Mouse (Mus musculus): ENCODE results near the gene Ccdc87. TPM values are rescaled to one million over a fixed set of nuclear protein-coding genes. Genes with fewer than 3 reads are reported as not detected.
A peak's percentile ranks its signal among the peaks of the same experiment; 100 is the strongest.
"Not testable (repeated sequence)": the region's sequence is repeated elsewhere in the genome, so short reads cannot be mapped to it uniquely, and the experiment has no call there.

Gene Ccdc87
- total RNA-seq, 2 experiments from 2014 or later, result not detected

DNA sequence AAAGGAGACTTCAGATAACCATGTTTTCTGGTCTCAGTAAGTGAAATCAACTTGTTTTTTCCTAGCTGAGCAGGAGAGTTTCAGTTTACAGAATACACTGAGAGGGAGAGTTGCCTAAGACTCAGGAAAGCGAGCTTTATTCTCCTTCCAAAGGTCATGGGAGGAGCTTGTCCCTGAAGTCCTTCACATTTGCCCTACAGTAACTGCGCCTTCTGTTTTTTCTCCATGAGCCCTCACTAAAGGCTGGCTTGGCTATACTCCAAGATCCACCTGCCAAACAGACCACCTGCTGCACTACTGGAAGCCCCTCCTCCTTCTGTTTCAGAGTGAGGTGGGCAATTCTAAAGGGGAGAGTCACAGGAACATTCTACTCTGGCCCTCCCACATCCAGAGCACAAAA, 3.1 kb upstream of the Ccdc87 start:
- intact Hi-C loops (cut with DNase I), result loop anchor here (5.0 kb wide), 1 partner anchor 209 kb away; the partner anchor contains the start of gene Rce1
- no peak for DNase-seq (ENCODE audit: low spot score)

GRCm38 (mm10) chr19:4837049-4837448, 2.1 kb upstream of the Ccdc87 start:
- DNase-seq (ENCODE audit: low spot score), result no peak
- intact Hi-C loops (cut with DNase I), result loop anchor here (5.0 kb wide), 1 partner anchor 210 kb away; the partner anchor contains the start of gene Rce1

DNA sequence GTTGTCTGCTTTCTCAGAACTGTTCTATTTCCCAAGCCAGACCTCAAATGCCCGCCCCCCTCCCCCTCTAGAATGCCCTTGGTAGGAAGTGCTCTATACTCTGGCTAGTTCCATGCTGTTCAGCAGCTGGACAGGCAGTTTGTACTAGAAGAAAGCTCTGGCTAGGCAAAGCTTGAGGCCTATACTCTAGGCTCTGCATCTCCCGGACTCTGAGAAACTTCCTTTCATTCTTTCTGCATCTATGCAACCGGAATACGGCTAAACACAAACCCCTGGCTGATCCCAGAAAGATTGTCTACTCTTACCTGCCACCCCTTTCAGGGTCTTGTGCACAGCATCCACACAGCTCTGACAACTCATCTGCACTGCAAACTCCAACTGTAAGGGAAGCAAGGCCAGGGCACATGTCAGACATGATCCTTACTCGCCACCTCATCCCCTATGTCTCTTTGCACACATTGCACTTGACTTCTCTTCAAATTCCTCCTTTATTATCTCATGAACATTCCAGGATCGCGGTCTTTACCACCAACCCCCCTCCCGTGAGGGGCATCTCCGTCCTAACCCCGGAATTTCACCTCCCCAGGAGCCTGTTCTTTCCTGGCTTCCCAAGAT, 533 bp upstream of the Ccdc87 start:
- intact Hi-C loops (cut with DNase I), result loop anchor here (5.0 kb wide), 1 partner anchor 211 kb away; the partner anchor contains the start of gene Rce1
- DNase-seq (ENCODE audit: low spot score), result no peak

GRCm38 (mm10) chr19:4840848-4841247, 1.7 kb downstream of the Ccdc87 start:
- no peak for DNase-seq (ENCODE audit: low spot score)
- intact Hi-C loops (cut with DNase I), result no loop called here

GRCm38 (mm10) chr19:4842611-4843010, 3.4 kb downstream of the Ccdc87 start:
- intact Hi-C loops (cut with DNase I), result no loop called here
- no peak for DNase-seq (ENCODE audit: low spot score)

GRCm38 (mm10) chr19:4845846-4846245, 6.7 kb downstream of the Ccdc87 start:
- intact Hi-C loops (cut with DNase I), result no loop called here
- no peak for DNase-seq (ENCODE audit: low spot score)

DNA sequence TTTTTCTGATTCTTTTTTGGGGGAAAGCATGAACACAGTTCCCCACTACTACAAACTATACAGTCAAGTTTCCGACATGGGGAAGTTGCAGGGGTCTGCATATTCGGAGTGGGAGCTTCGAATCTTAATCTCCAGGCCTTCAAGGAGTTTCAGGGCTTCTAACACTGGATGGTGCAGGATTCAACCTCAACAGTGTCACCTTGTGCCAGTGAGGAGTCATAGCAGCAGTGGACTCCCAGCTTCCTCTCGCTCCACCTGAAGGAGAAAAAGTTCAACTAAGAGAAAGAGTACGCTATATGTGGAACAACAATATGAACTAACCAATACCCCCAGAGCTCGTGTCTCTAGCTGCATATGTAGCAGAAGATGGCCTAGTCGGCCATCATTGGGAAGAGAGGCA, 8.3 kb downstream of the Ccdc87 start:
- intact Hi-C loops (cut with DNase I), result no loop called here
- no peak for DNase-seq (ENCODE audit: low spot score)

- intact Hi-C loops (cut with DNase I), result loop anchor here (1.0 kb wide), 1 partner anchor 94 kb away; no protein-coding TSS in a partner anchor
- DNase-seq (ENCODE audit: low spot score), result no peak
These were observed 10.6 kb downstream of the Ccdc87 start for GRCm38 (mm10) chr19:4849800-4850199.

DNA sequence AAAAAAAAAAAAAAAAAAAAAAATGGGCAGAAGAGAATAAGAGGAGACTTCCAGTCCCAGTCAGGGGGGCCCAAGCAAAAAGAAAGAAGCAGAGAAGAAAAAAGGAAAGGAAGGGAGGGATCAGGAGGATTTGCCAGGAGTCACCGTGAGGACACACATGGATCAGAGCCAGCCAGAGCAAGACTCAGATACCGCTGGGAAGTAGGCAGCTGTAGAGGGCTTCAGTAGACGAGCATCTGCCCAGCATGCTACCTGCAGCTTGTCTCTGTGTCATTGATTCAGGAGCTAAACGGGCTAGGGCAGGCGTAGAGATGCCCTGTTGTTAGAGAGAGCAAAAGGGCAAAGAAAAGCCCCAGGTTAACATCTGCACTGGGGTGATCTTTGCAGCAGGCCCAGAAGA, 11.1 kb downstream of the Ccdc87 start:
- DNase-seq (ENCODE audit: low spot score), result no peak
- intact Hi-C loops (cut with DNase I), result no loop called here

DNA sequence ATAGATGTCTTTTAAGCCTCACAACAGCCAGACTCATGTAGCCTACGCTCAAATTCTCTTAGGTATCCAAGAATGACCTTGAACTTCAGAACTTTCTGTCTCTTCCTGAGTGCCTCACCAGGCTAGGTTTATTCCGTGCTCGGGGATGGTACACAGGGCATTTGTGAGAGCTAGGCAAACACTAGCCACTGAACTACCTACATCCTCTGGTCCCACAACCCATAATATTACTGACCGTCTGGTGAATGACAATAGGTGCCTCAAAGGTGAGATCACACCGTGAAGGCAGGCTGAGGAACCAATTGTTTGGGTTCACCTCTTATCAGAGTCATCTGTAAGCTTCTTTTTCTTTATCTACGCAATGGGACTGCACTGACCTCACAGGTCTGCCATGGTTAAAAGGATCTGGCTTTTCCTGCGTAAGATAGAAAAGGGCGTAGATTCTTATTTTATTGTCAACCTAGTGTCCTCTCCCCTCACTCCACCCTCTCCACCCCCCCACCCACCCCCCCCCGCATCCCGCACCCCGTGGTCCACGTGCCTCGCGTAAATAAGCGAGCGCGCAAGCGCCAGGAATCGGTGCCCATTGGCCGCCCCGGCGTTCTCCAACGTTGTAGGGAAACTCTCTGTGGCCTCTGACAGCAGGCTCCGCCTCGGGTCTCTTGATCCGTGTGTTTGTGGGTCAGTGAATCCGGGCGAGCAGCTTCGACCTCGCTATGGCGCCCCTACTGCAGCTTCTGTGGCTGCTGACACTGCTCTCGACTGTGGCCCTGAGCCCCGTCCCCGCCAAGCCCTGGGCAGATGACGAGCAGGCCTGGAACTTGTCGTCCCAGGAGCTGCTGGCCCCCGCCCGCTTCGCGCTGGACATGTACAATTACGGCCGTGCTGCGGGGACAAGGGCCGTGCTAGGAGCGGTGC, 15.6 kb downstream of the Ccdc87 start, which contains the start of gene Ctsf:
Gene Ctsf, plus strand, starts transcription at position 579 of the 918 bp plus-strand sequence.
- DNase-seq (ENCODE audit: low spot score), result peak; percentile 81
- intact Hi-C loops (cut with DNase I), result no loop called here

- no peak for DNase-seq (ENCODE audit: low spot score)
- intact Hi-C loops (cut with DNase I), result no loop called here
These were observed 16.3 kb downstream of the Ccdc87 start for GRCm38 (mm10) chr19:4855470-4855820.

DNA sequence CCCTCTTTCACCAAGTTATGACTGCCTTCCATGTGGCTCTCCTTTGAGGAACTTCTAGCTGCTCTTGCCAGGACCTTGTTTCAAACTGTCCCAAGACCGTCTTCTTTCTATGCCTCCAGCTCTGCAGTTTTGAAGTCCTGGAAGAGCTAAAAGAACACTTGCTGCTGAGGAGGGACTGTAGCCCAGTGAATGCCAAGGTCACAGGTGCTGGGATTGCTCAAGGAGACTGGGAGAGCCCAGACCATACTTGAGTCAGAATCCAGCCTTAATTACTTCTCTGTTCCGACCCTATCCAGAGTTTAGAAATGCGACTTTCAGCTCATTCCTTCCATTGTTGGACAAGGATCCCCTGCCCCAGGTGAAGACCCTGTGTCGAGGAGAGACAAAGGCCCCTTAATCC, 16.8 kb downstream of the Ccdc87 start:
- DNase-seq (ENCODE audit: low spot score), result no peak
- intact Hi-C loops (cut with DNase I), result no loop called here

GRCm38 (mm10) chr19:4859081-4859480, 19.9 kb downstream of the Ccdc87 start:
- intact Hi-C loops (cut with DNase I), result no loop called here
- no peak for DNase-seq (ENCODE audit: low spot score)

DNA sequence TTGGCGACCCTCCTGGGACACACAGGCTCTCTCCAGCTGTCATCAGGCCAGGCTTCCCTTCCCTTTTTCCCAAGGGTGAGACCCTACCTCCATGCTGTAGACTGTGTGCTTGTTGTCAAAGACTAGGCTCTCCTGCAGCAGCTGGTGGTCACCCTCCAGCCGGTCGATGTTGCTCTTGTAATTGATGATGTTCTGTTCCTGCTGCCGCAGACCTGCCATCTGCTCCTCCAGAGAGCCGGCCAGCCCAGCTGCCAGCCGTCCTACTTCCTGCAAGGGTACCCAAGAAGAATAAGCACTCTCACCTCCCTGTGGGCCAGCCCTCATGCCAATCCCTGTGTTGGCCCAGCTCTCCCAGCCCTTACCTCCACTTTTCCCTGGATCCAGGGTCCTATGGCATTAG, 23.9 kb downstream of the Ccdc87 start:
- intact Hi-C loops (cut with DNase I), result no loop called here
- no peak for DNase-seq (ENCODE audit: low spot score)

GRCm38 (mm10) chr19:4865147-4865546, 26.0 kb downstream of the Ccdc87 start:
- intact Hi-C loops (cut with DNase I), result no loop called here
- no peak for DNase-seq (ENCODE audit: low spot score)

DNA sequence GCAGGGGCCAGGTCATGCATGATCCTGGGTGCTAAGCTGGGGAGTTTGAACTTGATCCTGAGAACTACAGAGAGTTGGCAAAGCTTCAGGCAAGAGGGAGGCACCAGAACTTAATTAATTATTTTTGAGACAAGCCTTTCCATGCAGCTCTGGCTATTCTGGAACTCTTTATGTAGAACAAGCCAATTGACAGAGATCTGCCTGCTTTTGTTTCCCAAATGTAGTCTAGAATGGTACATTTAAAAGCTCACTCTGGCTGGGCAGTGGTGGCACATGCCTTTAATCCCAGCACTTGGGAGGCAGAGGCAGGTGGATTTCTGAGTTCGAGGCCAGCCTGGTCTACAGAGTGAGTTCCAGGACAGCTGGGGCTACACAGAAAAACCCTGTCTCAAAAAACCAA, 35.4 kb downstream of the Ccdc87 start:
- DNase-seq (ENCODE audit: low spot score); intact Hi-C loops (cut with DNase I): not testable (repeated sequence)

GRCm38 (mm10) chr19:4876241-4876640, 37.1 kb downstream of the Ccdc87 start:
- intact Hi-C loops (cut with DNase I), result no loop called here

DNA sequence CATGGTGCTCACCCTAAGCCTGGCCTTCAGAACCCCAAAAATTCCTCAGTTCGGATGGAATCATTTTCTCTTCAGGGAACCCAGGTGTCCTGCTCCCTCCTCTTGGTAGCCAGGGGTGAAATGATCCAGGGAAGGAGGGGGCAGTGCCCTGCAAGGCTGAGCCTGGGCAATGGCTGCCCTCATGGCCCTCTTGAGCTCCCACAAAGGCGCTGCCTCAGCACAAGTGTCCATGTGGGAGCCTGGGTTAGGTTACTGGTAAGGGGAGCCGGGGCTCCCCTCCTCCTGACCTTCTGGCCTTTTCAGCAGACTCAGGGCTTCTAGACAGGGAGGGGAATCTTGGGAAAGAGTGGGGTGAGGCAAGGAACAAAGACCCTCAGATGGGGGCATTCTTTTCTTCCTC, 37.6 kb downstream of the Ccdc87 start:
- intact Hi-C loops (cut with DNase I), result no loop called here
- no peak for DNase-seq (ENCODE audit: low spot score)

More at GRCm38 (mm10) chr19:4876241-4876640, 37.1 kb downstream of the Ccdc87 start:
- DNase-seq (ENCODE audit: low spot score), result no peak

DNA sequence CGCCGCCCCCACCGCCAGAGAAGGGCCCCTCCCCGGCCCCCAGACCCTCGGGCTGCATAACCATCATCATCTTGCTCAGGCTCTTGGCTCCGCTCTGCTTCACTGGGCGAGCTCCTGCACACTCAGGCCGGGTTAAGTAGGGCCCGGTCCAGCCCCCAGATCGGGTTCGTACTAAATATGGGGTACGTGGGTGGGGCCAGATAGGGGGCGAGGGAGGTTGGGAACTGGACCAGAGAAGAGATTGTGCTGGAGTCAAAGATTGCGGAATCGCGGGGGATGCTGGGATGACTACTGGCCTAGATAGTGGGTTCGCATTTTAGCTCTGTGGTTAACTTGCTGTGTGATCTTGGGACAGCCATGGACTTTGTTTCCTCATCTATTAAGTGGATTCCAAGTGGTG, 38.6 kb downstream of the Ccdc87 start, which contains the start of gene Actn3:
Gene Actn3, minus strand, starts transcription at position 125 of the 400 bp plus-strand sequence.
- intact Hi-C loops (cut with DNase I), result no loop called here
- DNase-seq (ENCODE audit: low spot score), result peak; percentile 20

- intact Hi-C loops (cut with DNase I), result no loop called here
These were observed 39.5 kb downstream of the Ccdc87 start, which contains the start of gene Zdhhc24 for GRCm38 (mm10) chr19:4878405-4879323. Gene Zdhhc24 (plus strand): TSS chr19:4878668.

More at GRCm38 (mm10) chr19:4878405-4879323, 39.5 kb downstream of the Ccdc87 start, which contains the start of gene Zdhhc24:
- DNase-seq (ENCODE audit: low spot score), result peak; percentile 92

Measured in heart, postnatal 25 days (tissue).